Comparison of ENCODE assay signal across 8 mouse cellular contexts in the genomic region with DNA sequence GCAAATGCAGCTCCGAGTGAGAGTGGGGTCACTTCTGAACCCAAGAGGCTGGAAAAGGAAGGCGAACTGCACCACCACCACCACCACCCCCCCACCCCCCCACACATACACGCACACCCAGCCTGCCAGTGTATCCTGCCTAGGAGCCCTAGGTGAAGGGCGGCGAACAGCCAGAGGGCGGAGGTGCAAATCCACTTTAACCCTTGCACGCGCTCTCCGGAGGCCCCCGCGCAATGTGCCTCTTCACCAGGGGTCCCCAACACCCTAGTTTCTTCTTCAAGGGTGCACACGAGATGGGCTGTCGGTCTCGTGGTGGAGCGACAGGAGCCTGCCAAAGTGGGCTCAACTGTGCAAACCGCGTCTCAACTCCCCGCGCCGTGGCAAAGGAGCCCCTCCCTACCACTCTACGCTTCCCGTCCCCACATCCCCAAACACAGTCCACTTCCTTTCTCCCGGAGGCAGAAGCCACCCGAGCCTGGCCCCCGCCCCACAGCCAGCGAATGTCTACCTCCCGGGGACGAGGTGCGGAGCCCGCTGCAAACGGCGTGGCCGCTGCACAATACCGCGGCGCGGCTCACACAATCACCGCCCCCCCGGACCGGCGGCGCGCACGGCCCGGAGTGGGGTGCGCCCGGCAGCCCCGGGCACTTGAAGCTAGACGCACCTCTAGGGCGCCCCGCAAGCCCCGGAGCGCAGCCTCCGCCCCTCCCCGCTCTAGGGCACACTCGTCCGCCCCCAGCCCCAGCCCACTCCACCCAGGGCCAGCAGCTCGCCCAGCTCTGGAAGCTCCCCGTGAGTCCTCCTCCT. TPM values are rescaled to one million over a fixed set of nuclear protein-coding genes. Genes with fewer than 3 reads are reported as not detected.
DNase-seq lines count a peak whose midpoint lies in the region; ATAC-seq and TF ChIP-seq lines count a peak whose summit lies in the region.

No protein-coding gene starts in this region.

- H3K27ac ChIP-seq in hindbrain, postnatal 0 days, result peak overlapping the region; percentile 77
- H3K27ac ChIP-seq in liver, embryonic 15.5 days (replicated peaks), result peak overlapping the region; percentile 82
- H3K27ac ChIP-seq in neural tube, embryonic 11.5 days (ENCODE audit: low read depth, low read length), result peak overlapping the region; percentile 96

- 2% methylated on average over 55 of the region's 59 CpGs for WGBS in hindbrain, postnatal 0 days
- 1% methylated on average over 59 of the region's 59 CpGs for WGBS in liver, embryonic 15.5 days (ENCODE audit: insufficient replicate concordance)
- WGBS in neural tube, embryonic 11.5 days, result 0% methylated on average over 39 of the region's 59 CpGs

- no peaks in the 10 kb centered on the region for H3K9me3 ChIP-seq in G1E (replicated peaks)
- H3K9me3 ChIP-seq in hindbrain, postnatal 0 days (ENCODE audit: low read length), result no peaks in the 10 kb centered on the region
- H3K9me3 ChIP-seq in liver, embryonic 15.5 days (replicated peaks), result no peaks in the 10 kb centered on the region
- no peaks in the 10 kb centered on the region for H3K9me3 ChIP-seq in neural tube, embryonic 11.5 days (ENCODE audit: control insufficient read depth, low read length)

- peak overlapping the region; percentile 99 for H3K4me2 ChIP-seq in hindbrain, postnatal 0 days (ENCODE audit: low read depth, low read length)
- H3K4me2 ChIP-seq in liver, embryonic 15.5 days, result peak overlapping the region; percentile 92
- peak overlapping the region; percentile 99 for H3K4me2 ChIP-seq in neural tube, embryonic 11.5 days (ENCODE audit: low read depth)

- peak overlapping the region; percentile 70 for H3K9ac ChIP-seq in hindbrain, postnatal 0 days (replicated peaks; ENCODE audit: low read length)
- peak overlapping the region; percentile 65 for H3K9ac ChIP-seq in liver, embryonic 15.5 days
- H3K9ac ChIP-seq in neural tube, embryonic 11.5 days (ENCODE audit: low read length), result peak overlapping the region; percentile 87

- TF ChIP-seq CTCF in G1E (IDR thresholded peaks at IDR 0.05; ENCODE audit: low read depth, low read length), result no peak
- no peak for TF ChIP-seq CTCF in hindbrain, postnatal 0 days (IDR thresholded peaks at IDR 0.05; ENCODE audit: low read depth)

- H3K36me3 ChIP-seq in G1E (replicated peaks), result peaks cover 36% of the 10 kb centered on the region
- H3K36me3 ChIP-seq in hindbrain, postnatal 0 days (ENCODE audit: insufficient read depth, low read length), result no peaks in the 10 kb centered on the region
- H3K36me3 ChIP-seq in liver, embryonic 15.5 days (replicated peaks), result no peaks in the 10 kb centered on the region
- H3K36me3 ChIP-seq in neural tube, embryonic 11.5 days (ENCODE audit: control insufficient read depth, insufficient read depth, low read length), result no peaks in the 10 kb centered on the region

- H3K27me3 ChIP-seq in G1E (ENCODE audit: insufficient read depth, low read length), result peaks cover 33% of the 10 kb centered on the region
- no peaks in the 10 kb centered on the region for H3K27me3 ChIP-seq in hindbrain, postnatal 0 days (ENCODE audit: insufficient read depth, low read length)
- H3K27me3 ChIP-seq in liver, embryonic 15.5 days, result peaks cover 38% of the 10 kb centered on the region
- H3K27me3 ChIP-seq in neural tube, embryonic 11.5 days (ENCODE audit: control insufficient read depth, insufficient read depth, low read length), result no peaks in the 10 kb centered on the region

- peak overlapping the region; percentile 79 for H3K4me3 ChIP-seq in G1E (ENCODE audit: low read depth, low read length)
- peak overlapping the region; percentile 63 for H3K4me3 ChIP-seq in hindbrain, postnatal 0 days (ENCODE audit: low read length)
- H3K4me3 ChIP-seq in liver, embryonic 15.5 days (replicated peaks), result peak overlapping the region; percentile 69
- H3K4me3 ChIP-seq in neural tube, embryonic 11.5 days (ENCODE audit: low read depth, low read length), result peak overlapping the region; percentile 93

- DNase-seq in embryo, embryonic 10.5 days (ENCODE audit: low spot score), result peak; percentile 45
- no peak for DNase-seq in embryo, embryonic 9.5 days (ENCODE audit: extremely low spot score)
- no peak for DNase-seq in G1E (ENCODE audit: low spot score)
- peak; percentile 48 for DNase-seq in gastrocnemius, postnatal 10 days
- peak; percentile 53 for DNase-seq in hindbrain, postnatal 0 days (ENCODE audit: low spot score)
- peak; percentile 56 for DNase-seq in neural tube, embryonic 11.5 days (ENCODE audit: low spot score)
- peak; percentile 48 for DNase-seq in yolk sac, embryonic 10.5 days (ENCODE audit: low spot score)

- peaks cover 69% of the 10 kb centered on the region for H3K4me1 ChIP-seq in G1E (ENCODE audit: insufficient read depth, low read depth, low read length)
- peaks cover 23% of the 10 kb centered on the region for H3K4me1 ChIP-seq in hindbrain, postnatal 0 days (ENCODE audit: insufficient read depth, low read length)
- peaks cover 74% of the 10 kb centered on the region for H3K4me1 ChIP-seq in liver, embryonic 15.5 days (replicated peaks)
- peaks cover 34% of the 10 kb centered on the region for H3K4me1 ChIP-seq in neural tube, embryonic 11.5 days (ENCODE audit: control insufficient read depth, insufficient read depth, low read length)

- ATAC-seq in G1E (ENCODE audit: extremely low read depth, insufficient number of reproducible peaks, low FRiP score, poor library complexity, severe bottlenecking), result no peak
- ATAC-seq in hindbrain, postnatal 0 days, result peak; percentile 70
- peak; percentile 33 for ATAC-seq in liver, embryonic 15.5 days (ENCODE audit: insufficient read depth)
- peak; percentile 56 for ATAC-seq in neural tube, embryonic 11.5 days (ENCODE audit: insufficient read depth, low FRiP score, low TSS enrichment)

RNA-seq across cellular contexts. Expression of a gene that starts 49.0 kb away (rescaled TPM):
- total RNA-seq in G1E (2014; fragmentation: Nextera tagmentation), result not detected in 2 replicates
- total RNA-seq in G1E (2017), result not detected in 2 replicates
- not detected in 2 replicates for polyA plus RNA-seq in G1E (2012)
- total RNA-seq in gastrocnemius, postnatal 10 days (2021), result not detected
- not detected in 2 replicates for total RNA-seq in hindbrain, postnatal 0 days (2014; rRNA removed)
- not detected in 2 replicates for polyA plus RNA-seq in hindbrain, postnatal 0 days (2015; fragmentation: Nextera tagmentation; extraction: Ambion mirVana)
- polyA plus RNA-seq in liver, embryonic 15.5 days (2015; fragmentation: Nextera tagmentation; extraction: Ambion mirVana), result not detected in 2 replicates
- polyA plus RNA-seq in neural tube, embryonic 11.5 days (2014; fragmentation: Nextera tagmentation; extraction: Ambion mirVana), result not detected in 2 replicates

Comparison
In these comparisons a context has a peak if more than half of its experiments do, and no peak if none do; other contexts are left out.
1. DNase-seq: peak in embryo, embryonic 10.5 days (single experiment), gastrocnemius, postnatal 10 days (single experiment), hindbrain, postnatal 0 days (single experiment), neural tube, embryonic 11.5 days (single experiment) and yolk sac, embryonic 10.5 days (single experiment); none in embryo, embryonic 9.5 days (single experiment) and G1E (single experiment).
2. Peak in every context shown above with its lines, with median percentiles within 50 percentile points of each other: H3K4me3 ChIP-seq, H3K27ac ChIP-seq, H3K4me2 ChIP-seq and H3K9ac ChIP-seq.